In genomic region chr6:144252191-144252718, GRCm38 (mm10) we compare ENCODE assay signal across 18 mouse cellular contexts.
DNase-seq lines count a peak whose midpoint lies in the region; ATAC-seq and TF ChIP-seq lines count a peak whose summit lies in the region.
"Had no signal": no experiment of that assay in that cellular context is flagged by ENCODE, and none has a peak within 500 bp of the region (broad histone marks: within the 10 kb centered on the region; RNA-seq: fewer than 3 reads in every experiment).

No protein-coding gene starts in this region.

- 20% methylated on average over 7 of the region's 7 CpGs for WGBS in forebrain, embryonic 12.5 days
- 31% methylated on average over 7 of the region's 7 CpGs for WGBS in hindbrain, embryonic 14.5 days
- 35% methylated on average over 7 of the region's 7 CpGs for WGBS in midbrain, postnatal 0 days

- H3K4me1 ChIP-seq in forebrain, embryonic 12.5 days = peaks cover 46% of the 10 kb centered on the region
- peaks cover 15% of the 10 kb centered on the region for H3K4me1 ChIP-seq in hindbrain, embryonic 14.5 days (replicated peaks; ENCODE audit: control insufficient read depth, insufficient read depth, low read length)
- peaks cover 3% of the 10 kb centered on the region; the same call in 1 of the 2 replicates for H3K4me1 ChIP-seq in midbrain, postnatal 0 days (ENCODE audit: insufficient read depth, low read length)
- H3K4me1 ChIP-seq: heart, embryonic 15.5 days; limb, embryonic 15.5 days had no signal

- no peaks in the 10 kb centered on the region for H3K36me3 ChIP-seq in forebrain, embryonic 12.5 days (replicated peaks)
- no peaks in the 10 kb centered on the region for H3K36me3 ChIP-seq in hindbrain, embryonic 14.5 days (replicated peaks; ENCODE audit: control insufficient read depth, insufficient read depth)
- H3K36me3 ChIP-seq in midbrain, postnatal 0 days (ENCODE audit: insufficient read depth, low read length) = no peaks in the 10 kb centered on the region
- H3K36me3 ChIP-seq: G1E; heart, embryonic 15.5 days; limb, embryonic 15.5 days had no signal

- DNase-seq in embryo, embryonic 9.5 days (ENCODE audit: extremely low spot score) = peak; percentile 32
- DNase-seq in hindbrain, embryonic 14.5 days (ENCODE audit: low spot score) = no peak
- DNase-seq in midbrain, postnatal 0 days (ENCODE audit: low spot score) = peak; percentile 9
- DNase-seq in kidney, adult 9 months = no peak
- no peak for DNase-seq in ovary, postnatal 14 days (ENCODE audit: low spot score)
- DNase-seq in adrenal gland, adult 2 months = no peak
- DNase-seq: adrenal gland, postnatal 10 days; cerebellum, adult 8-10 months; gastrocnemius, adult 2 months; heart, adult 11 months; lung, adult 2 months; lung, postnatal 4 days; right cerebral cortex, postnatal 4 days had no signal

- no peaks in the 10 kb centered on the region for H3K9me3 ChIP-seq in forebrain, embryonic 12.5 days
- no peaks in the 10 kb centered on the region for H3K9me3 ChIP-seq in hindbrain, embryonic 14.5 days (ENCODE audit: control insufficient read depth, low read length)
- H3K9me3 ChIP-seq in midbrain, postnatal 0 days (ENCODE audit: low read length) = no peaks in the 10 kb centered on the region
- H3K9me3 ChIP-seq: heart, embryonic 15.5 days; limb, embryonic 15.5 days had no signal

- TF ChIP-seq CTCF in midbrain, postnatal 0 days (IDR thresholded peaks at IDR 0.05) = no peak

- H3K9ac ChIP-seq in forebrain, embryonic 12.5 days = no peak overlapping the region
- H3K9ac ChIP-seq in hindbrain, embryonic 14.5 days = no peak overlapping the region
- H3K9ac ChIP-seq in midbrain, postnatal 0 days (replicated peaks; ENCODE audit: low read length, poor library complexity, severe bottlenecking) = no peak overlapping the region
- H3K9ac ChIP-seq: heart, embryonic 15.5 days; limb, embryonic 15.5 days had no signal

- no peaks in the 10 kb centered on the region for H3K27me3 ChIP-seq in forebrain, embryonic 12.5 days
- no peaks in the 10 kb centered on the region for H3K27me3 ChIP-seq in hindbrain, embryonic 14.5 days (ENCODE audit: control insufficient read depth, insufficient read depth, low read length)
- H3K27me3 ChIP-seq in midbrain, postnatal 0 days (ENCODE audit: insufficient read depth, low read length) = no peaks in the 10 kb centered on the region
- H3K27me3 ChIP-seq: limb, embryonic 15.5 days had no signal

- H3K4me2 ChIP-seq in forebrain, embryonic 12.5 days = peak overlapping the region; percentile 10; the same call in 1 of the 2 replicates
- H3K4me2 ChIP-seq in hindbrain, embryonic 14.5 days (replicated peaks) = no peak overlapping the region
- H3K4me2 ChIP-seq in midbrain, postnatal 0 days (ENCODE audit: low read depth, low read length, poor library complexity, severe bottlenecking) = no peak overlapping the region
- H3K4me2 ChIP-seq: heart, embryonic 15.5 days; limb, embryonic 15.5 days had no signal

- no peak overlapping the region for H3K4me3 ChIP-seq in forebrain, embryonic 12.5 days (replicated peaks)
- no peak overlapping the region for H3K4me3 ChIP-seq in hindbrain, embryonic 14.5 days (replicated peaks; ENCODE audit: low read length)
- no peak overlapping the region for H3K4me3 ChIP-seq in midbrain, postnatal 0 days (ENCODE audit: low read depth, low read length)
- H3K4me3 ChIP-seq: gastrocnemius, adult 2 months; heart, embryonic 15.5 days; layer of hippocampus, adult 2 months; limb, embryonic 15.5 days had no signal

- H3K27ac ChIP-seq in forebrain, embryonic 12.5 days = peak overlapping the region; percentile 88
- peak overlapping the region; percentile 51; the same call in 1 of the 2 replicates for H3K27ac ChIP-seq in hindbrain, embryonic 14.5 days
- H3K27ac ChIP-seq in midbrain, postnatal 0 days (ENCODE audit: low read depth, low read length) = no peak overlapping the region
- H3K27ac ChIP-seq: gastrocnemius, adult 2 months; heart, embryonic 15.5 days; limb, embryonic 15.5 days had no signal

- ATAC-seq in forebrain, embryonic 12.5 days (ENCODE audit: low FRiP score) = peak; percentile 37
- ATAC-seq in hindbrain, embryonic 14.5 days (ENCODE audit: low FRiP score) = no peak
- ATAC-seq in midbrain, postnatal 0 days (ENCODE audit: low FRiP score) = no peak

Comparison
In these comparisons a context has a peak if more than half of its experiments do, and no peak if none do; other contexts are left out.
1. DNase-seq: peak in embryo, embryonic 9.5 days (single experiment) and midbrain, postnatal 0 days (single experiment); none in hindbrain, embryonic 14.5 days (single experiment), kidney, adult 9 months (single experiment), ovary, postnatal 14 days (single experiment) and adrenal gland, adult 2 months (single experiment).